Mouse (Mus musculus): ENCODE measurements around the gene Il16.

Il16 gene

GRCm38 (mm10) chr7:83611886-83612285 lies 133.6 kb downstream of the Il16 start:
- DNase-seq (ENCODE audit: inconsistent ontology term) = no peak

- no peak for DNase-seq (ENCODE audit: inconsistent ontology term)
Measured at GRCm38 (mm10) chr7:83609891-83610290, 135.6 kb downstream of the Il16 start.

GRCm38 (mm10) chr7:83606796-83607195 lies 138.7 kb downstream of the Il16 start:
- no peak for DNase-seq (ENCODE audit: inconsistent ontology term)

GRCm38 (mm10) chr7:83604180-83604944 lies 141.2 kb downstream of the Il16 start:
- no peak for DNase-seq (ENCODE audit: inconsistent ontology term)

GRCm38 (mm10) chr7:83599913-83600286 lies 145.6 kb downstream of the Il16 start:
- DNase-seq (ENCODE audit: inconsistent ontology term) = no peak

- no peak for DNase-seq (ENCODE audit: inconsistent ontology term)
Measured at GRCm38 (mm10) chr7:83598997-83599912, 146.3 kb downstream of the Il16 start.

GRCm38 (mm10) chr7:83597063-83597462 lies 148.5 kb downstream of the Il16 start:
- DNase-seq (ENCODE audit: inconsistent ontology term) = no peak

GRCm38 (mm10) chr7:83594056-83594455 lies 151.5 kb downstream of the Il16 start:
- DNase-seq (ENCODE audit: inconsistent ontology term) = no peak

Data from Muller cell, postnatal 12 days (primary cell).